Mouse (Mus musculus): ENCODE results near the gene Nell1. TPM values are rescaled to one million over a fixed set of nuclear protein-coding genes. Genes with fewer than 3 reads are reported as not detected.

Gene Nell1
- 0.05 and 0.13 TPM in 2 replicates for polyA plus RNA-seq (2015; fragmentation: Nextera tagmentation; extraction: Ambion mirVana)

DNA sequence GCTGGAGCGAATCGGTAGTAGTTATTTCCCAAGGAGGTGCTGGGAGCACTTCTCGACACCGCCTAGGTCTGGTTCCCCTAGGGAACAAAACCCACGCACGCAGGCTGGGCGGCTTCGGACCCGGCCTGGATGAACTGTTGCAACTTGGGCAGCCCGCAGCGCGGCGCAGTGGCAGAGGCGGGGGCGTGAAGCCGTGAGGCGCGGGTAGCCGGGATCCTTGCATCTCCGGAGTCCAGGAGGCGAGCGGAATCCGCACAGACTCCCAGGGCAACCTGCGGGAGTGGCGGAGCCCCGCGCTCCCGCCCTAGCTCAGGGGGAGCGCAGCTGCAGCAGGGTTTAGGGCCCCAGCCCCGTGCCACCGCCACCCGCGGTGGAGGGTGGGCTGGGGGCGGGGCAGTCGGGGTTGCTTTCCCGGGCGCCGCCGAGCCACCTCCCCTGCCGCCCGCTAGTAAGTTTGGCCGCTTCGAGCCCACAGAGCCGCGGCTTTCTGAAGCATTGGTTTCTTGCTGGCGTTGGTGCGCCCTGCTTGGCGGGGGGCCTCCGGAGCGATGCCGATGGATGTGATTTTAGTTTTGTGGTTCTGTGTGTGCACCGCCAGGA lies at the start of gene Nell1:
Nell1 (plus strand) TSS at position 24 of the 600 bp plus-strand sequence.

GRCm38 (mm10) chr7:50598890-50599289 lies 624.2 kb downstream of the Nell1 start, which contains the start of gene 4933405O20Rik:
Gene 4933405O20Rik, plus strand, starts transcription at chr7:50599190.

Other genes starting within 250 kb of the Nell1 start
- gene Htatip2, start 215.7 kb upstream of the Nell1 start, polyA plus RNA-seq (2015; fragmentation: Nextera tagmentation; extraction: Ambion mirVana) = 34.8 and 37.7 TPM in 2 replicates
- gene Prmt3, start 196.5 kb upstream of the Nell1 start, polyA plus RNA-seq (2015; fragmentation: Nextera tagmentation; extraction: Ambion mirVana) = 24.0 and 25.5 TPM in 2 replicates
- gene Slc6a5, start 64.7 kb upstream of the Nell1 start, polyA plus RNA-seq (2015; fragmentation: Nextera tagmentation; extraction: Ambion mirVana) = not detected in 2 replicates

Data from spleen, postnatal 0 days (tissue).